Mouse (Mus musculus) granulocyte monocyte progenitor cell, adult 5-6 weeks (primary cell): ENCODE measurements around the gene Ankzf1. TPM values are rescaled to one million over a fixed set of nuclear protein-coding genes. Genes with fewer than 3 reads are reported as not detected.

Experiments used
- ATAC-seq: replicated peaks from 2 replicates; pipeline ENCODE4 v1.8.0; 2016; ENCODE audit warnings: mild to moderate bottlenecking, moderate TSS enrichment, inconsistent platforms; ENCODE audit not compliant: poor library complexity, severe bottlenecking
- total RNA-seq, 2 experiments: library from RNA; stranded (forward) in 1 of 2; stranded (reverse) in 1 of 2; fragments of 200-712, 200-1000 nt in 1 of 2; fragments of >200 nt in 1 of 2; fragmentation: Nextera tagmentation in 1 of 2; gene quantifications; 2 replicates each; pipeline ENCODE4 v1.2.3; 2014 to 2017

Ankzf1 gene
- total RNA-seq, 2 experiments from 2014 or later = 11.6 to 20.9 TPM

- ATAC-seq = no peak
These were observed 4.8 kb upstream of the Ankzf1 start for GRCm38 (mm10) chr1:75187126-75187525.

DNA sequence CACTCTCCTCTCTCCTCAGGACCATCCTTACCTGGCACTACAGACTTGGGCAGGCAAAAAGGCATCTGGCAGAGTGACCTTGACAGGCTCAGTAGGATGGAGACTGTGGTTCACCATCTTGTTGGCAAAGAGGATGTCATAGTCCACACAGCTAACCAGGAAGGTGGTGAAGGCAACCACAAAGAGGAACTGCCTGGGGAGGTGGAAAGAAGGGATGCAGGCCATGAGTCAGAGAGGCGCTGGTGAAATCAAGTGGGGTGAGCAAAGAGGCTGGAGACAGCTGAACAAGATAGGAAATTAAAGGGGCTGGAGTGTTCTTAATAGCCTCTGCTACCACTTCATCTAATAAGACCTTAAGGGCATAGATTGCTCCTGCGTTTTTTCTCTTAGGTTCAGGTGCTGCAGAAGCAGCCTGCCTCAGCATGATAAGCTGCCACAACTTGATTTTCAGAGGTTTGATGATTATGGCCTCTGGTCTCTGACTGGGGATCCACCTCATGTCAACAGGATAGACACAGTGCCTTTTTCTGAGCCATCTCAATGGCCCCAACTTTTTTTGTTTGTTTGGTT is 4.0 kb upstream of the Ankzf1 start:
- peak; percentile 74 for ATAC-seq

DNA sequence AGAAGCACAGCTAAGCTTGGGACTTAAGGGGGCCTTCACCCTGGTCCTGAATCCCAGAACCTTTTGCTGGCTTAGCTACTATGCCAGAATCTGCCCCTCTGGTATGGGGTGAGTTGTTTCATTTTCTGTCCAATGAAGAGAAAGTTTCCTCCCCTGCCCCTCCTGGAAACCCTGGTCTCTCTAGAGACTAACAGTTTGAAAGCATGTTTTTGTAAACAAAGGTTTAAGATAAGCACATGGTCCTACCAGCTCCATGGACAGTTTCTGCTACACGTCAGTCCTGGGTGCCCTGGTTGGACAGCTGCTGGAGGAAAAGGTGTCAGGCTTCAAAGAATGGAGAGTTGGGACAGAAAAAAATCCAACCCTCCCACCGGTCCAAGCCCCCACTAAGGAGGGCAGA is 1.4 kb upstream of the Ankzf1 start:
- ATAC-seq = no peak

DNA sequence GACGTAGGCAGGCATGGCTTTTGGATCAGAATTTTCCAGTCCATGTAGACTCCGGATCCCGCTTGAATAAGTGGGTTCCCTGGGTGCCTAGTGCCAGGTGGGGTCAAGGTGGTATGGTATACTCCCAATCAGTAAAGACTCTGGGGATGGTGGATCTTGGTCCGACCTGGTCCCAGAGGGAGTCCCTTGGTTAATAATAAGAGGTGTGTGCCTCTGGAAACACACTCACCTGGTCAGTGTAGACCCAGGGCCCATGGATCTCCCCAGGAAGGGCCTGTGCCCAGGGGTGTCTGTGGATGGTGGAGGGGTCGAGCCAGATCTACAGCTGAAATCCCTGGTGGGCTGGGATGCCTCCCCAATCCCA is 711 bp upstream of the Ankzf1 start:
- ATAC-seq = no peak

GRCm38 (mm10) chr1:75192452-75192851 is 501 bp downstream of the Ankzf1 start:
- peak; percentile 62 for ATAC-seq

GRCm38 (mm10) chr1:75201236-75201635 is 9.3 kb downstream of the Ankzf1 start:
- no peak for ATAC-seq

DNA sequence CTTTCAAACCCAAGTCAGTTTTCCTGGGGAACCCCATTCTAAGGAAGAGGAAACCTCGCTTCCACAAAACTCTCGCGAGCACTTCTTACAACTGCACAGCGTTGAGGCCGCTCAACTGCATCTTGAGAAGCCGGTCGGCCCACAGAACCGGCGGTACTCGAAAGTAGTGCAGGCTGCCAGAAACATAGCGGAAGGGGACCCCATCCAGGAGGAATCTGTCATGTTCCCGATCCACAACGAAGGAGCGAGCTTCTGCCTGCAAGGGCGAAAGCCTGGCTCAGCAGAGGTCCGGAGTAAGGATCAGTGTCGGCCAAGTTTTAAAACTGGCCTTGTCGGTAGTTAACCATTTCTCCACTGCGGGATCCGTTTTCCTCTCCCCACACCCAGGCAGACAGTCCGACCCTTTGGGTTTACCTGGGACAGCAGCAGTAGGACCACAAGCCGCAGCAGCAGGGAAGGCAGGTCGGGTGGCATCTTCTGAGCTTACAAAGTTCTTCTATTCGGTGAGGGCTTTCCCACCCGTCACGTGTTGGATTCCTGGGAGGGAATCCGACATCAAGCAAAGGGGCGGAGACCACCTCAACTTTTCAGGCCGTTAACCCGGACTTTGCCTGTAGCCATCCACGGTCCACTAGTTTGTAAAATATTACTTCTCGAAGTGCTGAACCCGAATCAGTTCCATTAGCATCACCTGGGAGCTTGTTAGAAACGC is 17.2 kb downstream of the Ankzf1 start:
- peak; percentile 18 for ATAC-seq

DNA sequence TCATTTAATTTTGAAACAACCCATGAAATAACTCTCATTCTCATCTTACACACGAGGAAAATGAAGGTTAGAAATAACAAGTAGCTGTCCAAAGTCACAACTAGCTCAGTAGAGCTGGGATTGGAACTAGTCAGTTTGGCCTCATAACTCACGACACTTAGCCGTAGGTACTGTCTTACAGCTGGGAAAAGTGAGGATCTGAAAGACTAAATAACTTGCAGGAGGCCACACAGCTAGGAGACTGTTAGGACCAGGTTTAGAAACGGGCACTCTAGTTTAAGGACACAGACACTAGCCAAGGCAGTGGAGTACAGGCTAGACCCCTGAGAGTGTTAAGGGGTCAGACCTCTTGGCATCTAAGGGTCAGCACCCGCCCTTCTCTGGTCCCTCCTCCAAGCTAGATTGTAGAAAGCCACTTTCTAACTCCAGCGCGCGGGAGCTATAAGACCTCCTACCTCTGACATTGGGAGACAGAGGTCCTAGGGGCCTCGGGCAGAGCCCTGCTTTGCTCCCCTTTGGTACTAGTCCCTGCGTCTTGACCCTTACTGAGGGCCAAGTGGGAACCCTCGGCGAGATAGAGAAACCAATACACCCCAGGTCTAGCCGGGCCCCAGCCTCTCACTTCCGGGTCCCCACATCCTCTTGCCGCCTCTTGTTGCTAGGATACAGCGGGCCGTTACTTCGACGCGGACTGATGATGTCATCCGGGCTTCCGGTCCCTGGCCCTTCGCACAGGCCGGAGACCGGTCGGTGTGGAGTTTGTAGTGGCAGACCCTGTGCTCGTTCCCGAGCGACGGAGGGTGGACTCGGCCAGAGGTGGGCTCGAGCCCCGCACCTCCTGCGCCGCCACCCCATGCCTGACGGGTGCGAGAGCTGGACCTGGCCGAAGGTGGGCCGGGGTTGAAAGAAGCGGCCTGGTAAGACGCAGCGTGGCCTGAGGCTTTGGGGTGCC is 18.5 kb downstream of the Ankzf1 start, which contains the start of the genes Glb1l and Stk16:
TSS of gene Glb1l (minus strand) at position 678 of the 952 bp plus-strand sequence.
TSS of gene Stk16 (plus strand) at position 703 of the 952 bp plus-strand sequence.
- peak; percentile 65 for ATAC-seq

DNA sequence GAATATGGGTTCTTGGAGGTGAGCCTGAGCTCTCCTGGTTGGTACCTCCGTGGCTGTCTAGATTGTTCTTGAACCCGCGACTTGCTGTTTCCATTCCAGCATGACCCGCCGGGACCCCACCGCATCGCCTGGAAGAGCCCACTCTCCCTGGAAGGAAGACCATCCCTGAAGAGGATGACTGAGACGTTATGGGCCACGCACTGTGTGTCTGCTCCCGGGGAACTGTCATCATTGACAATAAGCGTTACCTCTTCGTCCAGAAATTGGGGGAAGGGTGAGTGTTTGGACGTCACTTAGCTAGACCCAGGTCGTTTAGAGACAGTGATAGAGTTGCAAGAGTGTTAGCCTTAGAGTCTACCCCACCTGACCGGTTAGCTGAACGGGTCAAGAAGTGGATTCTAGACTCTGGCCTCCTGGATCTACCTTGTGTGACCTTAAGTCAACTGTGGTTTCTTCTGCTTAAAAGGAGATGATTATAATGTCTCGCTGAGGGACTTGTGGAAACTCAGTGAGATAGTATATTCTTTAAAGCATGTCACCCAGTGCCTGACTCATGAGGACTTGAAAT is 19.3 kb downstream of the Ankzf1 start:
- no peak for ATAC-seq

- no peak for ATAC-seq
These were observed 20.6 kb downstream of the Ankzf1 start for GRCm38 (mm10) chr1:75212542-75212941.

- peak; percentile 57 for ATAC-seq
These were observed 21.1 kb downstream of the Ankzf1 start for GRCm38 (mm10) chr1:75213096-75213495.

- no peak for ATAC-seq
These were observed 22.5 kb downstream of the Ankzf1 start for GRCm38 (mm10) chr1:75214442-75214841.

GRCm38 (mm10) chr1:75214886-75215285 is 22.9 kb downstream of the Ankzf1 start:
- ATAC-seq = no peak

DNA sequence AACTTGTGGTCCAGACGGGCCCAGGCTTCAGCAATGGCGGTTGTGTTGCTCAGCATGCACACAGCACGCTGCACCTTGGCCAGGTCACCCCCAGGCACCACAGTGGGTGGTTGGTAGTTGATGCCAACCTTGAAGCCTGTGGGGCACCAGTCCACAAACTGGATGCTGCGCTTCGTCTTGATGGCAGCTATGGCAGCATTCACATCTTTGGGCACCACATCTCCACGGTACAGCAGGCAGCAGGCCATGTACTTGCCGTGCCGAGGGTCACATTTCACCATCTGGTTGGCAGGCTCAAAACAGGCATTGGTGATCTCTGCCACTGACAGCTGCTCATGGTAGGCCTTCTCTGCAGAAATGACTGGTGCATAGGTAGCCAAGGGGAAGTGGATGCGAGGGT is 23.8 kb downstream of the Ankzf1 start:
- ATAC-seq = no peak

DNA sequence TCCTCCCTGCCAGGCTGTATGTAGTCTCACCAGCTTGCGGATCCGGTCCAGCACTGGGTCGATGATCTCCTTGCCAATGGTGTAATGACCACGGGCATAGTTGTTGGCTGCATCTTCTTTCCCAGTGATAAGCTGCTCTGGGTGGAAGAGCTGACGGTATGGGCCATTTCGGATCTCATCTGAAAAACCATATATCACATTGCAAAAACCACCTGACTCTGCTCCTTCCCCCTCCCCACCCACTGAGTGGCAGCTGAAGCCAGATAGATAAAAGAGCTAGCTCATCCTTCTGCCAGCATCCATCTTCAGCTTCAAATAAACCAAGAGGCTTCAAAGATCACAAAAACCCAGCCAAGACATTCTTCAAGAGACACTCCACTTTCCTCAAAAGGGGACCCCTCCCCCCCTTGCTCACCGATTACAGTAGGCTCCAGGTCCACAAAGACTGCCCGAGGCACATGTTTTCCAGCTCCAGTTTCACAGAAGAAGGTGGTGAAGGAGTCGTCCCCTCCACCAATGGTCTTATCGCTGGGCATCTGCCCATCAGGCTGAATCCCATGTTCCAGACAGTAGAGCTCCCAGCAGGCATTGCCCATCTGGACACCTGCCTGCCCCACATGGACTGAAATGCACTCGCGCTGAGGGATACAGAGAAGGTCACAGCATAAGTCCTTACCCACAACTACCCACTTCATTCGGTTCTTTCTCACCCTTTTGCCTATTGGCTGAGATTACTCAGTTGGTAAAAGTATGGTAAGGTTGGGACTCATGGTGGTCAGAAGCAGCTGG is 25.0 kb downstream of the Ankzf1 start:
- ATAC-seq = no peak

- no peak for ATAC-seq
These were observed 25.9 kb downstream of the Ankzf1 start for GRCm38 (mm10) chr1:75217893-75218226.

GRCm38 (mm10) chr1:75218227-75219001 is 26.5 kb downstream of the Ankzf1 start:
- ATAC-seq = peak; percentile 36

- peak; percentile 60 for ATAC-seq
These were observed 27.1 kb downstream of the Ankzf1 start for GRCm38 (mm10) chr1:75219078-75219477.

DNA sequence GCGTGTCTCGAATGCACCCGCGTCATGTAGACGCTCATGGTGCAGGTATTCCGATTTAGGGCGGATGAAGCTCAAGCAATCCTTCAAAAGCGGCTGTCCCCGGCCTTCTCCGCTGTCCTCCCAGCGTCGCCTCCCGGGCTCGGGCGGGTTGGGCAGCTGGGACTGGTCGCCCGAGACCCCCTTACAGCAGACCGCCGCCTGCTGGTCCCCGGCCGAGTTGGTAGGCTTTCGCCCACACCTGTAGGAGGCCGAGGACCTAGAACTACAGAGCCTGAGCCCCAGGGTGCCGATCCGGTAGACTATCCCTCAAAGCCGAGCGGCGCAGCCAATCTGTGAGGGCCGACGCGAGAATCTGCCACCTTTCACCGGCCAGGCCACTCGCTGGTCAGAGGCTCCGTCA is 27.6 kb downstream of the Ankzf1 start, which contains the start of gene Tuba4a:
TSS of gene Tuba4a (minus strand) at position 335 of the 400 bp plus-strand sequence.
- ATAC-seq = no peak
